Mouse (Mus musculus): Measurements from ENCODE around the gene Lman1l.

Lman1l gene

GRCm38 (mm10) chr9:57617556-57618169 is 2.9 kb downstream of the Lman1l start:
- DNase-seq, result peak; percentile 55

GRCm38 (mm10) chr9:57614786-57615185 is 5.8 kb downstream of the Lman1l start:
- no peak for DNase-seq

- DNase-seq, result no peak
These were observed 6.6 kb downstream of the Lman1l start for GRCm38 (mm10) chr9:57613975-57614374.

GRCm38 (mm10) chr9:57612587-57612986 is 8.0 kb downstream of the Lman1l start:
- DNase-seq, result no peak

DNA sequence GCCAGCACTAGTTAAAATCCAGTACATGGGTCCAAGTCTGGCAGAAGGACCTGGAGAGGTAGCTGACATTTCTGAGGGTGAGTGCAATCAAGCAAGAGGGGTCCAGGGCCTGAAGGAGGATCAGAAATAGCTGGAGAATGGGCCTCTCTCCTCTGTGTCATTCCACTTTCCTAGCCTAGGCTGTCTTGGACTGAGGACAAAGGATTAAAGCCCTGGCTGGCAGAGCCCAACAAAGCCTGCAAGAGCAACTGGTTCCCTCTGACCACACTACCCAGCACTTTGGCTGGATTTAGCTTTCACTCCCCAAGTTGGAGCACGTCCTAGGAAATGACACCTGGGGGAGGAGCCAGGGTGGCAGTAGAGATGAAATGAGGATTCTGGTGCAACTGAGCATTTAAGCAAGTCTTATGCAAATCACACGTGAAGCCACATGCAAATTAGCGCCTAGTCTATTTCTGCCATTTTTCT is 10.2 kb downstream of the Lman1l start:
- peak; percentile 76 to 82 for DNase-seq

GRCm38 (mm10) chr9:57609803-57610202 is 10.8 kb downstream of the Lman1l start:
- no peak for DNase-seq

DNA sequence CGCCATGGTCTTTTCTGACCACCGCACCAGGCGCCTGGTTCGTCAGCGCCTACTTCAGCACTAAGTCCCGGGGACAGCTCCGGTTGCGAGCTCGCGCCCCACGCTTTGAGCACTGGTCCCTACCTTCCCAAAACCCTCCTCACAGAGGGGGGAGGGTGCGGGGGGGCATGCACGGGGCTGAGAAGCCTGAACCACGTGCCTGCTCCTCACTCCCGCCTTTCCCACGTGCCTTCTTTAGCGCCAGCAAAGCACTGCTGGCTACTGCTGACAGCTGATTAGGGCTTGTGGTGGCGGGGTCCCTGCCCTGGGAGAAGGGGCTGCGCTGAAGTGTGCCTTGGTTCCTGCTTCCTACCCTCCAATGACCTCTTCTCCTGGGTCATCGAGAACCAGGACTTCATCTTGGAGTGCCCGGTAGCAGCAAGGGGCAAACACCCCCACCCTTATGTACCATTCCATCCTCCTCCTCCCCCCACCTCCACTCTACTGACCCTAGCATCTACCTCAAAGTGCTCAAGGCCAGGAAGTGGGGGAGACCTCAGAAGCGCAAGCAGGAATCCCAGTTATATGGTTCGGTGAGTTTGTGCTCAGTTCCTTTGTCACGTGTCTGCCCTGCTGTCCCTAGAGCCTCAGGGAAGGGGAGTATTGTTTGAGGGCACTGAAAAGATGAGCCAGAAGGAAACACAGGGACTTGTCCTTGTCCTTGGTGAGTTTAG is 14.3 kb downstream of the Lman1l start, which contains the start of gene Cplx3:
Cplx3 (minus strand) TSS at position 143 of the 713 bp plus-strand sequence.
- DNase-seq, result peak in 1 of 2 experiments; percentile 47

DNA sequence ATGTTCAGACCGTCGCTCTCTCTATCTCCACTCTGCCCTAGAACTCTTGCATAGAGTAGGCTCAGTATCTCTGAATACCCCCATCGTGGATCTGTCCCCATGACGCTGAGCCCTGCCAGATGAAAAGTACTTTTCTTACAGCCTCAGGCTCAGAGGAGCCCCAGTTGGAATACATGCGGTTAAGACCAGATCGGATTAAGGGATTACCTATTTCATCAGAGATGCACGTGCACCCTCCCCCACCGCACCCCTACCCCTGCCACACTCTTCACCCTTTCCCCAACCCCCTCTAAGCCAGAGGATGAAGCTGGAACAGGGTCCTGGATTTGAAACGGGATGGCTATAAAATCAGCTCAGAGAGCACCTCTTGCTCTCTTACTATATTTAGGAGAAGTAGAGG is 15.1 kb downstream of the Lman1l start:
- DNase-seq, result no peak

- DNase-seq, result no peak
These were observed 15.7 kb downstream of the Lman1l start for GRCm38 (mm10) chr9:57604875-57605274.

- DNase-seq, result peak; percentile 22 to 48
These were observed 18.5 kb downstream of the Lman1l start for GRCm38 (mm10) chr9:57602098-57602497.

DNA sequence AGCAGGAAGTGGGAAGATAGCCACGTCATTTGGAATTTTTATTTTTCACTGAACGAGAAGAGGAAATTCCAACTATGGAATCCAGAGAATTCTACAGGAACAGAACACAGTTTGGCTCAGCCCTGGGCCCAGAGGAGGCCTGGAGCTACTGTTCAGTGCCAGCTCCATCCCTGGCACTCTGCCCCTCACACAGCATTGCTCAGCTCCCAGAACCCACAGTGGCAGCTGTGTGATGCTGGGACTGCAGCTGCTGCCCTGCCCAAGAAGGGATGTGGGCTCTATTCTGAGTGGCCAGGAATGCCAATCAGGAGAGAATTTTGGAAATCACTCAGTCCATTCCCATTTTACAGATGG is 19.2 kb downstream of the Lman1l start:
- peak; percentile 73 to 82 for DNase-seq

DNA sequence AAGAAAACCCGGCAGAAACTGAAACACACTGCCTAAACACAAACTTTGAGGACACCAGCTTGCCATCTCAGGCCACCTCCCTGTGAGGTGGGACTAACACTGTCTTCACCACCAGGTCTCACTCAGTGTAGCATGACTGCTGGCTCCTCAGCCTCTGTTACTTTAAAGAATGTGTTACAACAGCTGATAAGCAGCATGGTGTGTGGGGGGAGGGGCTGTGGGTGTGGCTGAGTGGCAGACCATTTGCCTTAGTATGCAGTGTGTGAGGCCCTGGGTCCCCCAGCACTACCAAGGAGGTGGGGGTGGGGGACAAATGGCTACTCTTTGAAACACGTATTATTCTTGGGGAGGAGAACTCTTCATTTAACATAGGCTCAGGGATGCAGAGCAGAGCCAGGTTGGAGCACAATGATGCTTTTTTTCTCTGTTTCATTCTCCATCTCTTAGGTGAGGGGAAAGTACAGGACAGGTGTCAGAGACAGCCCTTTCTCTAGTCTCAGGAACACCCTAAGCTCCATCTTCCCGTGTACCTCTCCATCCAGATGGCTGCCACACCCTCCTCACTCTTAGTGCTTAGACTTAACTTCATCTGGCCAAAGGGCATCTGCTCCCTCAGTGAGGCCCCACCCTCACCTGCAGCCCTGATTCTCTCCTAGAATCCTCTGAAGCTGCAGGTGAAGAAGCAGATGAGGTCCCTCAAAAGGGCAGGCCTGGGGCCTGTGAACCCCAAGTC is 19.8 kb downstream of the Lman1l start:
- DNase-seq, result peak in 1 of 2 experiments; percentile 63

DNA sequence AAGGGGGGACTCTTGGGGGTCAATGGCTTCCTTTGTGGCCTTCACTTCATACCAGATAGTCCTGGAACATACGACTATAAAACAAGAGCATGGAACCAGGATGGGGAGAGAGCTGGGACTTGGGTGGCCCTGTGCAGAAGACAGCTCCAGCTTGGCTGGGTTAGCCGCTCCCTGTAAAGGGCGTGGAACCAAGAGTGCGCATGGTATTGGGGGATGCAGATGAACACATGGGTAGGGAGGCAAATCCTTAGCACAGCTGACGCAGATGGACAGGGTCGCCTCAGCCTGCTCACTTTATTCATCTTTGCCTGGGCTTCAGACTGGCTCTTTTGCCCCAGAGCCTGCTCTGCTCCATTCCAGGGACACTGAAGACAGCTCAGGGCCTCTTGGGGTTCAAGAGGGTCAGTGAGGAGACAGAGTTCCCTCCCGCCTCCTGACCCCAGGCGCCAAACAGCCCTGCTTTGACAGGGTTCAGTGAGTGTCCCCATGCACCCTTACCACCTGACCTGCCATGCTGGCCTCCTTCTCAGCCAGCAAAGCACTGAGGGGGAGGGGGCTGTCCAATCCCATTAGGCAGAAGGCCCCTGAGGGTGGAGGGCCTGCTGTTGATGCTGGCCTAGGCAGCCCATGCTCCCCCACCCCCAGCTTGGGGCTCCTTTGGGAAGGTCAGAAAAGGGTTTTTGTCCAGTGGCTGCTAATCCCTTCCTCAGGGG is 21.6 kb downstream of the Lman1l start:
- DNase-seq, result peak in 1 of 2 experiments; percentile 37

DNA sequence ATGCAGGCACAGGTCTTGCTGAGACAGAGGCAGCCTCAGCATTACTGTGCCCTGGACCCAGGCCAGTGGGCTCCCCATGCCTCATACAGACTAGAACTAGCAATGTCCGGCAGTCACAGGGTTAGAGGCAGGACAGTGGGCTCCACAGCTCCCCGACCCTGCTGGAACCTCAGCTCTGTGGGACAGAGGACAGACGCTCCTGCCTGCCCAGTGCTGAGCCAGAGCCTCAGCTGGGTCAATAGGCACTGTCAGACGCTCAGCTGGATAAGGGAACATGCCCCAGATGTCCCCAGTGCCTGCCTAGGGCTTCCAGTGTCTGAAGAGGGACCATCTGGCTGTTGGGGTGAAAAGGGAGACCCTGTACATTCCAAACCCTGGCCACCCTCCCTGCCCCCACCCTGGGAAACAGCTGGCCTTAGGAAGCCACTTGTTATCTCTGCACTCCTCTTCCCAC is 22.6 kb downstream of the Lman1l start:
- peak; percentile 41 to 53 for DNase-seq

DNA sequence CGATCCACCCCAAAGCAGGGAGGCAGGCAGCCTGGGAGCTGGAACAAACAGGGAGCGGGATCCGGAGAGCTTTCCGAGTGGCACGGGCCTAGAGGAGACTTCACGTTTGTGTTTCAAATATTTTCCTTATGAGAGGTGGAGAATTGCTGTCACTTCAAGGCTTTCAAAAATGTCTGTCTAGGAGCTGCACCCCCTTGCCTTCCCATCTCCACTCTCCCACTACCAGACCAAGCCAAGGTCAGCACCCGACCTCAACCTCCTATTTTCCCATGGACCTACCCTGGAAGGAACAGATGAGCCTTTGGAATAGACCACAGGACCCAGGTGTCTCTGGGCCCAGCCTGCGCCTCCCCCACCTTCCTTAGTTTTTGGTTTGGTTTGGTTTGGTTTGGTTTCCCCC is 23.3 kb downstream of the Lman1l start:
- DNase-seq, result no peak

DNA sequence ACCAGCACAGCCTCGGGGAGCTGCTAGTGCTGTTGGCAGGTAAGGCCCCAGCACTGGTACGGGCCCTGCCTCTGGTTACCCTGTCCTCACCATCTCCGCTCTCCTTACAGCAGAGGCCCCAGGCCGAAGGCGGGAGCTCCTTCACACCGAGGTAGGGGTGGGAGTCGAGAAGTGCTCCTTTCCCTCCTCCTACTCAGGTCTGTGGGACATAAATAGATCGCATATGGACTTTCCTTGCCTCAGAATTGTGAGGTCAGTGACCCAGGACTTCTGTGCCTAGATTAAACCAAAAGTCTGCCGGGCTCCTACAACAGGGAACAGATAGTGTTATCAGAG is 26.4 kb downstream of the Lman1l start:
- DNase-seq, result no peak

- DNase-seq, result peak; percentile 34 to 43
These were observed 27.0 kb downstream of the Lman1l start for GRCm38 (mm10) chr9:57593454-57594173.

DNA sequence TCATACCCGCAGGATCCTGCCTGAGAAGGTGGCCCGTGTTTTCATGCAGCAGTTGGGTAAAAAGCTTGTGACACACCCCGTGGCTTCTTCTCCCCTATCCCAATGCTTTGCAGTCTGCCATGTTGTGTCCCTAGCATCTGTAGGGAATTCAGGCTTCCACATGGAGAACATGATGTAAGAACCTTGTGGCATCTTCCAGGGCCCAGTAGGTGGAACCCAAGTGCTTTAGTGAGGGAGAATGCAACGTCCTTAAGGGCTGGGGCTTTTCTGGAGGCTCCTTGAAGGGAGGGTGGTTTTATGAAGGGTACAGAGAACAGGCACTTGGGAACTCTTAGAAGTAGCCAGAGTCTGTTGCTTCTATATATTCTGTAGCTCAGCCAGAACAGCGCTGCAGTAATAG is 29.8 kb downstream of the Lman1l start:
- DNase-seq, result peak; percentile 37 to 52

DNA sequence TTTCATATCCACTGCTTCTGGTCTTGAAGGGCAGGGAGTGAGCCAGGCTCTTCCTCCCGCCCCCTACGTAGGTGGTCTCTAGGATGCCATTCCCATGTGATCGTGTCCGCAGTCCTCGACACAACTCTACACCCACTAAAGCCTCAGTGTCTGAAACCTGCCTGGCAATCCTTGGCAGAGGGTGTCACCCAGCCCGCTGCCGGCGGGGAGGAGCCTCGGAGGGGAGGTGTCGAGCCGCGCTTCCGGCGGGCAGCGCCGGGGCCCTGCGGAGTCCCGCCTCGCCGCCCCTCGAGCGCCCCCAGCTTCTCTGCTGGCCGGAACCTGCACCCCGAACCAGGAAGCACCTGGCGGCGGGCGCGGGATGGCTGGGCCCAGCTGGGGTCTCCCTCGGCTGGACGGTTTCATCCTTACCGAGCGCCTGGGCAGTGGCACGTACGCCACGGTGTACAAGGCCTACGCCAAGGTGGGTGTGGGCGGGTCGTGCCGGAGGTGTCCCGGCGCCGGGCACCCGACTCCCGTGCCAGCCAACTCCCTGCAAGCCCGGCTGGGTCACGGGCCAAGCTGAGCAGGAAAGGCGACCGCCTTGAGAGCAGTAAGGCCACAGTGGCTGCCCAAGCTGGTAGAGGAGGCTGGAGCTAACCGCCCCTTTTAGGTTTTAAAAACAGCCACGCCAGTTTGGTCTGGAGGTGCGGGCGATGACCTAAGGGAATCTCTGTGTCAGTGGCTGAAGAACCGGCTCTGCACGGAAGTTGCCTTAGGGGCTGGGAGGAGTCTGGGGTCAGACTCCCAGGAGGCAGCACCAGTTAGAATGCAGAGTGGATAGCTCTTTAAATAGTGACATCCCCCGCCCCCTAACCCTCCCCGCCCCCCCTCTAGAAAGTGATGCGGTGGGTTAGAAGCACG is 31.1 kb downstream of the Lman1l start, which contains the start of gene Ulk3:
Ulk3 (plus strand) TSS at position 229 of the 903 bp plus-strand sequence.
- DNase-seq, result peak; percentile 71 to 81

DNA sequence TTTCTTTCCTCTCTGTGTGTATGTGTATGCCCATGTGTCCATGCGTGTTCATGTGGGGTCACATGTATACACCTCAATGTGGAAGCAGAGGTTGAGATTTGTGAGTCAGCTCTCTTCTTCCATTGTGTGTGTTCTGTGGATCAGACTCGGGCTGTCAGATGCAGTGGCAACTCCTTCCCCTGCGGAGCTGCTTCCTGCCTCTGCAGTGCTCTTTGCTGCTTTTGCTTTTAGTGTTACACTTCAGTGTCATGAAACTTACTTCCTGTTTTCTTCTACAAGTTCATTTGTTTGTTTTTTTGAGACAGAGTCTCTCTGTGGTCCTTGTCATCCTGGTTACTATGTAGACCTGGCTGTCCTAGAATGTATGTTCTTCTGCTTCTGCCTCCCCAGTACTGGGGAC is 35.6 kb downstream of the Lman1l start:
- no peak for DNase-seq
